Mouse (Mus musculus): Measurements from ENCODE around the gene Serpina3g.

DNA sequence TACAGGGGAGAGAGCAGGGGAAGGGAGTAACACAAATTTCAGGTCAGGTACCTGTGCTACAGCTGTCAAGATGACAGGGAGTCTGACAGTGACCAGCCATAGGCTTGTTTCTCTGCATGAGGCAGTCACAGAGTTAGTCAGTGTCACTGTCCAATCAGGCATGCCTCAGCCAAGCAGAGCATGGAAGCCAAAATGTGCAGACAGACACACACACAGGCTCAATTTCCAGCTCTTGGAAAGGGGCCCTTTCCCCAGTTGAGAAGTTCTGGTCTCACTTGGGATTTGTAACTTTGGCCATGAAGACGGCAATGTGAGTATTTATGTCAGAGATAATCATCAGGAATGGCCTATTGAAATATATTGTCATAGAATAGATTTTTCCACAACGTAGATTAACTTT is 46.8 kb upstream of the Serpina3g start:
- no peak for TF ChIP-seq CTCF (IDR thresholded peaks at IDR 0.05; ENCODE audit: control insufficient read depth, insufficient read depth, insufficient replicate concordance, low read depth, low read length)
- TF ChIP-seq POLR2A (IDR thresholded peaks at IDR 0.05; ENCODE audit: control insufficient read depth, low read depth, low read length): no peak

Measured in testis, adult 2 months (tissue).